Mouse (Mus musculus): ENCODE results near the gene Dlst.

Gene Dlst

GRCm38 (mm10) chr12:85182898-85183297 lies 72.3 kb downstream of the Dlst start:
- no peak for DNase-seq

- no peak for DNase-seq
Observed at GRCm38 (mm10) chr12:85184118-85184517, 73.5 kb downstream of the Dlst start.

All from cerebellum, postnatal 36 days (tissue).